Mouse (Mus musculus) heart, postnatal 0 days (tissue): ENCODE results near the gene Pcsk1n. TPM values are rescaled to one million over a fixed set of nuclear protein-coding genes. Genes with fewer than 3 reads are reported as not detected.

Source experiments
- ATAC-seq: fragments of 200-750 bp; cut with Nextera tagmentation; 2 replicates; pipeline ENCODE4 v1.8.0; 2017; ENCODE audit warnings: low read depth, moderate number of reproducible peaks, moderate library complexity; ENCODE audit not compliant: insufficient read depth
- DNase-seq: peaks from one replicate; pipeline ENCODE4 v3.0.0-alpha.2; 2016; ENCODE audit warnings: low spot score
- H3K27ac ChIP-seq: fragments of 300-500 bp; sonication (generic); 2 replicates; pipeline ENCODE4 v1.5.1; 2014; ENCODE audit warnings: low read depth, mild to moderate bottlenecking
- H3K27me3 ChIP-seq: fragments of 300-500 bp; sonication (generic); 2 replicates; pipeline ENCODE4 v1.6.1; 2014; ENCODE audit warnings: low read length, mixed read lengths; ENCODE audit not compliant: control insufficient read depth, insufficient read depth
- H3K36me3 ChIP-seq: fragments of 300-500 bp; sonication (generic); replicated peaks from 2 replicates; pipeline ENCODE4 v1.6.1; 2014; ENCODE audit warnings: low read length, mixed read lengths; ENCODE audit not compliant: control insufficient read depth, insufficient read depth
- H3K4me1 ChIP-seq: fragments of 300-500 bp; sonication (generic); 2 replicates; pipeline ENCODE4 v1.6.1; 2014; ENCODE audit warnings: antibody characterized with exemption; ENCODE audit not compliant: control insufficient read depth, insufficient read depth
- H3K4me2 ChIP-seq: fragments of 300-500 bp; sonication (generic); 2 replicates; pipeline ENCODE4 v1.6.1; 2014; ENCODE audit warnings: low read depth, mild to moderate bottlenecking, low read length, moderate library complexity
- H3K4me3 ChIP-seq: fragments of 300-500 bp; sonication (generic); 2 replicates; pipeline ENCODE4 v1.5.1; 2014; ENCODE audit warnings: low read depth, low read length
- H3K9ac ChIP-seq: fragments of 300-500 bp; sonication (generic); replicated peaks from 2 replicates; pipeline ENCODE4 v1.6.1; 2014; ENCODE audit warnings: low read depth, low read length, mixed read lengths
- H3K9me3 ChIP-seq: fragments of 300-500 bp; sonication (generic); replicated peaks from 2 replicates; pipeline ENCODE4 v1.6.1; 2016; ENCODE audit warnings: low read length; ENCODE audit not compliant: control insufficient read depth
- CTCF ChIP-seq: IDR thresholded peaks from 2 replicates; pipeline ENCODE4 v1.5.1; 2016; ENCODE audit warnings: antibody characterized with exemption, control low read depth, low read depth
- EP300 ChIP-seq: IDR thresholded peaks from 2 replicates; pipeline ENCODE4 v1.6.1; 2016; ENCODE audit warnings: antibody characterized with exemption, low read depth
- WGBS: fragments of 180-500 bp; shearing (Covaris S2); extraction: QIAGEN DNeasy Blood & Tissue Kit; methylation state at CpG from one replicate; pipeline ENCODE4 v1.1.7; 2014; 5-methylcytosine and 5-hydroxymethylcytosine counted together
- polyA plus RNA-seq: library from polyadenylated mRNA; unstranded; fragments of >200 nt; fragmentation: Nextera tagmentation; extraction: Ambion mirVana; gene quantifications from 2 replicates; pipeline ENCODE4 v1.2.1, GENCODE M21; 2015
- total RNA-seq: library from RNA; depleted of rRNA; stranded (reverse); fragments of >200 nt; gene quantifications from 2 replicates; pipeline ENCODE4 v1.2.3, GENCODE M21; 2014; ENCODE audit warnings: low replicate concordance; rRNA removed

Gene Pcsk1n
- total and polyA plus RNA-seq, 2 experiments from 2014 or later, result 0.05 TPM; not detected in 1

- Histone ChIP-seq H3K9me3 (no peaks in the 10 kb centered on the region), H3K27ac (no peak overlapping the region), H3K27me3 (no peaks in the 10 kb centered on the region), H3K9ac (no peak overlapping the region), H3K36me3 (no peaks in the 10 kb centered on the region), H3K4me2 (no peak overlapping the region), H3K4me1 (no peaks in the 10 kb centered on the region), H3K4me3 (no peak overlapping the region)
- ATAC-seq (no peak), DNase-seq (no peak)
- TF ChIP-seq EP300, result no peak
- no peak for TF ChIP-seq CTCF
- WGBS, result 62% methylated on average over 9 of the region's 9 CpGs
Observed at GRCm38 (mm10) chrX:7967596-7968201, 48.1 kb downstream of the Pcsk1n start.

- no peaks in the 10 kb centered on the region for H3K9me3 ChIP-seq
- ATAC-seq (no peak), DNase-seq (no peak)
- no peak overlapping the region for H3K9ac ChIP-seq
- TF ChIP-seq CTCF (no peak), EP300 (no peak)
- H3K4me1 ChIP-seq, result no peaks in the 10 kb centered on the region
- no peaks in the 10 kb centered on the region for H3K27me3 ChIP-seq
- H3K27ac ChIP-seq, result no peak overlapping the region
- H3K4me2 ChIP-seq, result no peak overlapping the region
- 48% methylated on average over 8 of the region's 8 CpGs for WGBS
- no peaks in the 10 kb centered on the region for H3K36me3 ChIP-seq
- H3K4me3 ChIP-seq, result no peak overlapping the region
Observed at GRCm38 (mm10) chrX:7968226-7968625, 48.6 kb downstream of the Pcsk1n start.

GRCm38 (mm10) chrX:7968899-7969298, 49.3 kb downstream of the Pcsk1n start:
- Histone ChIP-seq H3K4me2 (no peak overlapping the region), H3K36me3 (no peaks in the 10 kb centered on the region), H3K4me3 (no peak overlapping the region), H3K27ac (no peak overlapping the region), H3K27me3 (no peaks in the 10 kb centered on the region), H3K9me3 (no peaks in the 10 kb centered on the region), H3K4me1 (no peaks in the 10 kb centered on the region), H3K9ac (no peak overlapping the region)
- ATAC-seq, result no peak
- TF ChIP-seq CTCF, result no peak
- no peak for TF ChIP-seq EP300
- 74% methylated on average over 3 of the region's 3 CpGs for WGBS
- DNase-seq, result no peak

- Histone ChIP-seq H3K9me3 (no peaks in the 10 kb centered on the region), H3K4me3 (no peak overlapping the region), H3K9ac (no peak overlapping the region), H3K27ac (no peak overlapping the region), H3K4me2 (no peak overlapping the region), H3K36me3 (no peaks in the 10 kb centered on the region), H3K27me3 (no peaks in the 10 kb centered on the region), H3K4me1 (no peaks in the 10 kb centered on the region)
- ATAC-seq (no peak), DNase-seq (no peak)
- 42% methylated on average over 4 of the region's 4 CpGs for WGBS
- no peak for TF ChIP-seq CTCF
Observed at GRCm38 (mm10) chrX:7971292-7971691, 51.7 kb downstream of the Pcsk1n start.

Other genes with a start within 250 kb of the Pcsk1n start
- gene Plp2, start 248.4 kb upstream of the Pcsk1n start, total RNA-seq, result 134 and 184 TPM in 2 replicates
- 91.1 and 95.7 TPM in 2 replicates for gene Plp2, start 248.4 kb upstream of the Pcsk1n start, polyA plus RNA-seq
- 1.1 and 2.0 TPM in 2 replicates for gene Magix, start 238.6 kb upstream of the Pcsk1n start, total RNA-seq
- gene Magix, start 238.6 kb upstream of the Pcsk1n start, polyA plus RNA-seq, result 1.5 and 1.8 TPM in 2 replicates
- gene Gpkow, start 222.7 kb upstream of the Pcsk1n start, total RNA-seq, result 2.8 and 9.9 TPM in 2 replicates
- gene Gpkow, start 222.7 kb upstream of the Pcsk1n start, polyA plus RNA-seq, result 21.3 and 22.7 TPM in 2 replicates
- 24.2 and 52.7 TPM in 2 replicates for gene Wdr45, start 205.5 kb upstream of the Pcsk1n start, total RNA-seq
- 27.1 and 29.2 TPM in 2 replicates for gene Wdr45, start 205.5 kb upstream of the Pcsk1n start, polyA plus RNA-seq
- 3.1 TPM in 1 of 2 replicates, not detected in the other for gene Gm45208, start 197.6 kb upstream of the Pcsk1n start, total RNA-seq
- gene Gm45208, start 197.6 kb upstream of the Pcsk1n start, polyA plus RNA-seq, result not detected in 2 replicates
- gene Praf2, start 191.4 kb upstream of the Pcsk1n start, total RNA-seq, result 12.6 and 22.6 TPM in 2 replicates
- gene Praf2, start 191.4 kb upstream of the Pcsk1n start, polyA plus RNA-seq, result 11.0 and 13.6 TPM in 2 replicates
- 0.92 and 5.8 TPM in 2 replicates for gene Ccdc120, start 168.9 kb upstream of the Pcsk1n start, total RNA-seq
- 1.8 and 2.2 TPM in 2 replicates for gene Ccdc120, start 168.9 kb upstream of the Pcsk1n start, polyA plus RNA-seq
- 8.4 and 17.3 TPM in 2 replicates for gene Tfe3, start 157.3 kb upstream of the Pcsk1n start, total RNA-seq
- gene Tfe3, start 157.3 kb upstream of the Pcsk1n start, polyA plus RNA-seq, result 11.5 and 11.6 TPM in 2 replicates
- gene Gripap1, start 130.1 kb upstream of the Pcsk1n start, total RNA-seq, result 2.4 and 6.8 TPM in 2 replicates
- gene Gripap1, start 130.1 kb upstream of the Pcsk1n start, polyA plus RNA-seq, result 17.5 and 19.3 TPM in 2 replicates
- gene Kcnd1, start 97.5 kb upstream of the Pcsk1n start, total RNA-seq, result 0.08 and 0.23 TPM in 2 replicates
- 0.20 and 0.22 TPM in 2 replicates for gene Kcnd1, start 97.5 kb upstream of the Pcsk1n start, polyA plus RNA-seq
- gene Otud5, start 78.5 kb upstream of the Pcsk1n start, total RNA-seq, result 25.7 and 38.0 TPM in 2 replicates
- gene Otud5, start 78.5 kb upstream of the Pcsk1n start, polyA plus RNA-seq, result 14.4 and 16.2 TPM in 2 replicates
- gene Pim2, start 41.6 kb upstream of the Pcsk1n start, total RNA-seq, result 3.1 and 15.9 TPM in 2 replicates
- gene Pim2, start 41.6 kb upstream of the Pcsk1n start, polyA plus RNA-seq, result 2.3 and 2.4 TPM in 2 replicates
- 19.7 and 30.8 TPM in 2 replicates for gene Slc35a2, start 35.8 kb upstream of the Pcsk1n start, total RNA-seq
- gene Slc35a2, start 35.8 kb upstream of the Pcsk1n start, polyA plus RNA-seq, result 19.3 and 20.9 TPM in 2 replicates
- 44.5 and 63.0 TPM in 2 replicates for gene Pqbp1, start 20.6 kb upstream of the Pcsk1n start, total RNA-seq
- gene Pqbp1, start 20.6 kb upstream of the Pcsk1n start, polyA plus RNA-seq, result 55.6 and 57.6 TPM in 2 replicates
- 37.7 and 46.4 TPM in 2 replicates for gene Timm17b, start 20.5 kb upstream of the Pcsk1n start, total RNA-seq
- gene Timm17b, start 20.5 kb upstream of the Pcsk1n start, polyA plus RNA-seq, result 91.3 and 99.7 TPM in 2 replicates
- gene Gm10491, start 12.0 kb upstream of the Pcsk1n start, total RNA-seq, result not detected in 2 replicates
- not detected in 2 replicates for gene Gm10491, start 12.0 kb upstream of the Pcsk1n start, polyA plus RNA-seq
- gene Gm10490, start 10.3 kb upstream of the Pcsk1n start, total RNA-seq, result not detected in 2 replicates
- gene Gm10490, start 10.3 kb upstream of the Pcsk1n start, polyA plus RNA-seq, result not detected in 2 replicates
- not detected in 2 replicates for gene Eras, start 8.8 kb downstream of the Pcsk1n start, total RNA-seq
- gene Eras, start 8.8 kb downstream of the Pcsk1n start, polyA plus RNA-seq, result not detected in 2 replicates
- gene Hdac6, start 28.1 kb downstream of the Pcsk1n start, total RNA-seq, result 28.6 and 37.2 TPM in 2 replicates
- 16.2 and 18.4 TPM in 2 replicates for gene Hdac6, start 28.1 kb downstream of the Pcsk1n start, polyA plus RNA-seq
- 0.19 TPM in 1 of 2 replicates, not detected in the other for gene Gata1, start 58.2 kb downstream of the Pcsk1n start, total RNA-seq
- 0.14 and 0.20 TPM in 2 replicates for gene Gata1, start 58.2 kb downstream of the Pcsk1n start, polyA plus RNA-seq
- not detected in 2 replicates for gene Glod5, start 98.7 kb downstream of the Pcsk1n start, total RNA-seq
- 0.55 TPM in 2 replicates for gene Glod5, start 98.7 kb downstream of the Pcsk1n start, polyA plus RNA-seq
- gene Suv39h1, start 154.9 kb downstream of the Pcsk1n start, total RNA-seq, result 15.7 and 15.9 TPM in 2 replicates
- gene Suv39h1, start 154.9 kb downstream of the Pcsk1n start, polyA plus RNA-seq, result 8.2 and 8.6 TPM in 2 replicates
- gene Was, start 170.7 kb downstream of the Pcsk1n start, total RNA-seq, result 0.31 TPM in 1 of 2 replicates, not detected in the other
- gene Was, start 170.7 kb downstream of the Pcsk1n start, polyA plus RNA-seq, result 0.22 and 0.25 TPM in 2 replicates
- 130 and 155 TPM in 2 replicates for gene Wdr13, start 213.1 kb downstream of the Pcsk1n start, total RNA-seq
- 24.4 and 26.4 TPM in 2 replicates for gene Wdr13, start 213.1 kb downstream of the Pcsk1n start, polyA plus RNA-seq
- gene Rbm3, start 226.1 kb downstream of the Pcsk1n start, total RNA-seq, result 408 and 439 TPM in 2 replicates
- gene Rbm3, start 226.1 kb downstream of the Pcsk1n start, polyA plus RNA-seq, result 524 and 551 TPM in 2 replicates